Comparison of ENCODE assay signal across 7 mouse cellular contexts in genomic region chr8:109417222-109417621, GRCm38 (mm10).
DNase-seq lines count a peak whose midpoint lies in the region; ATAC-seq and TF ChIP-seq lines count a peak whose summit lies in the region.

No protein-coding gene starts in this region.

- H3K9ac ChIP-seq in kidney, embryonic 14.5 days (ENCODE audit: low read depth, low read length), result no peak overlapping the region
- no peak overlapping the region for H3K9ac ChIP-seq in limb, embryonic 14.5 days (ENCODE audit: low read depth, low read length, severe bottlenecking)

- DNase-seq in NIH3T3 (ENCODE audit: low read depth), result peak; percentile 62
- DNase-seq in brain, adult 2 months (ENCODE audit: low read depth, low spot score), result peak; percentile 83
- DNase-seq in forebrain, embryonic 10.5 days (ENCODE audit: extremely low spot score, low spot score), result peak; percentile 39
- peak; percentile 82 for DNase-seq in limb, embryonic 14.5 days (ENCODE audit: low spot score)
- DNase-seq in right cerebral cortex, postnatal 10 days (ENCODE audit: low spot score in 2 of 2), result peak; percentile 86 to 87
- DNase-seq in c-Kit-positive CD71-positive TER-119-positive erythroid progenitor cells, embryonic 14.5 days (ENCODE audit: low spot score), result no peak

- H3K4me2 ChIP-seq in kidney, embryonic 14.5 days (replicated peaks; ENCODE audit: low read depth, low read length), result no peak overlapping the region
- H3K4me2 ChIP-seq in limb, embryonic 14.5 days (replicated peaks; ENCODE audit: low read depth, low read length, severe bottlenecking), result no peak overlapping the region

- peaks cover 51% of the 10 kb centered on the region for H3K4me1 ChIP-seq in forebrain, embryonic 10.5 days
- no peaks in the 10 kb centered on the region for H3K4me1 ChIP-seq in kidney, embryonic 14.5 days (ENCODE audit: control insufficient read depth, insufficient read depth, low read length)
- no peaks in the 10 kb centered on the region for H3K4me1 ChIP-seq in limb, embryonic 14.5 days (ENCODE audit: control insufficient read depth, insufficient read depth, low read length)

- no peaks in the 10 kb centered on the region; the same call in 1 of the 2 replicates for H3K9me3 ChIP-seq in forebrain, embryonic 10.5 days
- H3K9me3 ChIP-seq in kidney, embryonic 14.5 days (ENCODE audit: control insufficient read depth, low read length), result no peaks in the 10 kb centered on the region
- no peaks in the 10 kb centered on the region for H3K9me3 ChIP-seq in limb, embryonic 14.5 days (ENCODE audit: control insufficient read depth, low read length)

- ATAC-seq in kidney, embryonic 14.5 days (ENCODE audit: low FRiP score, low TSS enrichment), result peak; percentile 80; the same call in 1 of the 2 replicates
- ATAC-seq in limb, embryonic 14.5 days (ENCODE audit: low FRiP score, low read depth), result peak; percentile 70; the same call in 1 of the 2 replicates

- no peaks in the 10 kb centered on the region for H3K27me3 ChIP-seq in forebrain, embryonic 10.5 days (ENCODE audit: poor library complexity, severe bottlenecking)
- H3K27me3 ChIP-seq in kidney, embryonic 14.5 days (ENCODE audit: control insufficient read depth, insufficient read depth, low read length), result no peaks in the 10 kb centered on the region
- H3K27me3 ChIP-seq in limb, embryonic 14.5 days (ENCODE audit: control insufficient read depth, insufficient read depth, low read length), result no peaks in the 10 kb centered on the region

- peak overlapping the region; percentile 48; the same call in 1 of the 2 replicates for H3K27ac ChIP-seq in forebrain, embryonic 10.5 days
- no peak overlapping the region for H3K27ac ChIP-seq in kidney, embryonic 14.5 days (ENCODE audit: low read depth, low read length)
- H3K27ac ChIP-seq in limb, embryonic 14.5 days (replicated peaks; ENCODE audit: low read depth, low read length), result no peak overlapping the region

- WGBS in forebrain, embryonic 10.5 days, result 48% methylated on average over 5 of the region's 5 CpGs
- 40% methylated on average over 5 of the region's 5 CpGs for WGBS in kidney, embryonic 14.5 days
- 35% methylated on average over 5 of the region's 5 CpGs for WGBS in limb, embryonic 14.5 days

- no peak for TF ChIP-seq POLR2A in limb, embryonic 14.5 days (IDR thresholded peaks at IDR 0.05; ENCODE audit: borderline replicate concordance, extremely low read depth, insufficient read depth, insufficient read length)

- no peak overlapping the region for H3K4me3 ChIP-seq in forebrain, embryonic 10.5 days
- H3K4me3 ChIP-seq in kidney, embryonic 14.5 days (ENCODE audit: low read length), result no peak overlapping the region
- H3K4me3 ChIP-seq in limb, embryonic 14.5 days (replicated peaks; ENCODE audit: low read length), result no peak overlapping the region

- H3K36me3 ChIP-seq in forebrain, embryonic 10.5 days (replicated peaks), result no peaks in the 10 kb centered on the region
- H3K36me3 ChIP-seq in kidney, embryonic 14.5 days (ENCODE audit: control insufficient read depth, insufficient read depth, low read length), result no peaks in the 10 kb centered on the region
- no peaks in the 10 kb centered on the region for H3K36me3 ChIP-seq in limb, embryonic 14.5 days (ENCODE audit: control insufficient read depth, insufficient read depth, low read length)
